Mouse (Mus musculus) cerebellum, adult 2 months (tissue): ENCODE measurements around the gene Tnrc6a.

ENCODE experiments used
- CTCF ChIP-seq: fragments of 200-500 bp; IDR thresholded peaks from 2 replicates; pipeline ENCODE4 v1.5.1; 2011; ENCODE audit warnings: low read depth, mild to moderate bottlenecking, control low read depth, low read length, moderate library complexity, borderline replicate concordance; ENCODE audit not compliant: insufficient read depth
- POLR2A ChIP-seq: fragments of 200-500 bp; IDR thresholded peaks from 2 replicates; pipeline ENCODE4 v1.6.1; 2011; ENCODE audit warnings: low read length, control low read depth, borderline replicate concordance; ENCODE audit not compliant: insufficient read depth

- TF ChIP-seq POLR2A: no peak
- no peak for TF ChIP-seq CTCF
Observed at GRCm38 (mm10) chr7:123198695-123199094, 75.0 kb downstream of the Tnrc6a start.
